Mouse (Mus musculus): ENCODE results near the gene Trappc3.

Gene Trappc3

DNA sequence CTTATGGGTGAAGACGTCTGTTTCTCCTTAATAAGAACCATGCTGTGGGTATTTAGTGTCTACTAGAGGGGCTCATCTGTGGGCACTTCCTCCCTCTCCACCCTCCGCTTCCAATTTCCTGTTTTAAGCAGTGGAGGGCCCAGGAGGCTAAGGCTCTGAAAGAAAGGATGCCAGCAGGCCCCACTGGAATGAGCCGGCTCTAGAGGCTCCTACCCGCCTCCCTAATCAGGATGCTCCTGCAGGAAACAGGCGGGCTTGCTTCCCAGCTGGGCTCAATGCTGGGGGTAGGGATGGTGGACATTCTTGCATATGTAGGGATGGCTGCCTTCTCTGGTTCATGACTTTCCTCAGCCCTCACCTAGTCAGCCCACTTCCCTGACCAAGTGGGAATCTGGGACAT lies 51.1 kb downstream of the Trappc3 start:
- no peak for DNase-seq (ENCODE audit: low read depth, low spot score)

DNA sequence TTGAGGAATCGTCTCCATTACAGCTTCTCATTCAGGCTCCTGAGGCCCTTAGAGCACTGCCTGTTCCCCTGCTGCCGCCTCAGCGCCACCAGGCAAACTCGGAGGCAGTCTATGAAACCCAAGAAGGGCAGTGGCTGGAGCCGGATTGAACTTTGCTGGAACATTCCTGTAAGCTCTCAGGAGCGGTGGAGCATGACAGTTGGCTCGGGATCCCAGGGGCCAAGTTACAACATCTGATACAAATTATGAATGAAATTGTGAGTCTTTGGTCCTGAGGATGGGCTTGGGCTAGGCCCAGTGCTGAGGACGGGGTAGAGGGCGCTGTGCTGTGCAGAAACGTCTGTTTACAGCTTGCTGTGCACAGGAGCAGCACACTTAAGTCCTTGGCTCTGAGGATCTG lies 52.3 kb downstream of the Trappc3 start:
- DNase-seq (ENCODE audit: low read depth, low spot score): no peak

DNA sequence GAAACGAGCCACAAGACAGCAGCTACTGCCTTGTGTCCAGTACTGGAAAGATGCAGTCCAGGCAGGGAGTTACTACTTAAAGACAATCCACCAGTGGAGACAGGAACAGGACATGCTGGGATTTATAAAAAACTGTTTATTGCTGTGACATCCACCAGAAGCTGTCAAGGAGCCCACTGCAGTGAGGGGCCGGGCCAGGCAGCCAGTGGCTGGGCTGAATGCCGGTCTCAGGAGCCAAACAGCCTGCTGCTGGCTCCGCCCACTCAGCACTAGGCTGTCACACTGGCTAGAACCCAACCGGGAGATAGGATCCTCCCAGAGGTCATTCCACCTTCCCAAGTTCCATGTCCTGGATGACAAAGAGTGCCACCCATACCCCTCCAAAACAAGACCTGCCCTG lies 53.8 kb downstream of the Trappc3 start:
- DNase-seq (ENCODE audit: low read depth, low spot score): peak; percentile 57

DNA sequence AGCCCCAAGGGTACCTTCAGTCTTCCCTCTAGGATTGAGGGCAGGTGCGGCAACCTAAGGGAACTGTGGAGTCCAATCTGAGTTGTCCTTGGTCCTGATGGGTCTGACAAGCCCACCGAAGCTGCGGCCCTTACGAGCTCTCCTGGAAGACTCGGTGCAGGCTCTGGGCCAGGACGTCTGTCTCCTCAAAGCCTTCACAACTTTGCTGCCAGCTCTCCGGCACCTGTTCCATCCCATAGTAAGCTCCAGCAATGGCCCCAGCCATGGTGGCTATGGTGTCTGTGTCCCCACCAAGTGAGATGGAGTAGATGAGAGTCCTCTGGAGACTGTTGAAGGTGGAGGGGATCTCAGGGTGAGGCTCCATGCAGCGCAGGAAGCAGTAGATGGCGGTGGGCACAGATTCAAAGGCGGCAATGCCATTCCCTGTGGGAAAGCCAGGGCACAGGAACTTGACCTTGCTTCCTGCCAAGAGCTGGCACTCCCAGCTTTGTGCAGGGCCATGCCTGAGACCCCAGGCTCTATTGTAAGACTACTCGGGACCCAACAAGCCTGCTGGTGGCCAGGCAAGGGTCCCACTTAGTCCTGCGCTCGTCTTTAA lies 54.4 kb downstream of the Trappc3 start:
- DNase-seq (ENCODE audit: low read depth, low spot score): peak; percentile 22

DNA sequence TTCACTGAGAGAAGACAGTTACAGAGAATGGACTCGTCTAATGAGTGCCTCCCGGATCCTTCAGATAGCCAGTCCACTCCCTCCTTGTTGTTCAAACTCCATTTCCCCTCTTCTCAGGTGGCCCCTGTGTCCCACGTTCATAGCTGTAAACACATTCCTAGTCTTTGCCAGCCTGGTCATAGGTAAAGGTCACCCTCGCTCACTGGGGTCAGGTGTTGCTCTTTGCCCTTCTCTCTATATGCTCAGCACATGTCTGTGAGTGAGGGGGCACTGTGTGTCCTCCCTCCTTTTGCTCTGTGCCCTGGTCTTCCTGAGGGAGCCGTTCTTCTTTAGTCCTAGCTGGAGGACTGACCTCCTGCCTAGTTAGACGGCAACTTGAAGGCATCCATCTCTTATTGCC lies 57.7 kb downstream of the Trappc3 start:
- no peak for DNase-seq (ENCODE audit: low read depth, low spot score)

DNA sequence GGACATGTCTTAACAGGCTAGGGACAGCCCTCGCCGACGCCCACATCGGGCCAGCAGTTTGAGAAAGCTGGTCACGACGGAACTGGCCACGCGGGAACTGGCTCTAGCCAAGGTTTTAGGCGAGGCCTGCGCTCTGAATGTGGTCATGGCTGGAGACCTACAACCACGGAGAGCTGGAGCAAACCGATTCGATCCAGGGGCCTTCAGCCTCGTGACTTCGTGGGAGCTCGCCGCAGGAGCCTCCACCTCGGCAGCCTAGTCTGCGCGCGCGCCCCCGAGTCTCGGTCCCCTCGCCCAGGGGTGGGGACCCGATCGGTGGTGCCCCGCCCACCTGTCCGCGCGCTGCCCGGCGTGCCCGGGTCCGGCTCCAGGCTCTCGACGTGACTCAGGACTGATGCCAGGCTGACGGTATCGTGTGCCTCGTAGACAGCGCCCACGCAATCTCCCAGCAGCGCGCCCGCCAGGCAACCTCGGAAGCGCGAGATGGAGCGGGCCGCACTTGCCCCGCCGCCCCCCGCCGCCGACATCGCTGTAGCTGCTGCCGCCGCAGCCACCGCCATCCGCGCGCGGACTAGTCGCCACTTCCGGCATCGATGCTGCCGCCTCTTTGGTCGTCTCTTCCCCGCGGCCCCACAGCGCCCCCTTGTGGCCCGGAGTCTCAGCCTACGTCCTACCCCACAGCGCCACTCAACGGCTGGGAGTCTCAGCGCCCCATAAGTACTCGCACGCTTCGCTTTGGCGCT lies 59.2 kb downstream of the Trappc3 start, which contains the start of gene Adprhl2:
Adprhl2 (minus strand) TSS at position 593 of the 743 bp plus-strand sequence.
- DNase-seq (ENCODE audit: low read depth, low spot score): peak; percentile 99

DNA sequence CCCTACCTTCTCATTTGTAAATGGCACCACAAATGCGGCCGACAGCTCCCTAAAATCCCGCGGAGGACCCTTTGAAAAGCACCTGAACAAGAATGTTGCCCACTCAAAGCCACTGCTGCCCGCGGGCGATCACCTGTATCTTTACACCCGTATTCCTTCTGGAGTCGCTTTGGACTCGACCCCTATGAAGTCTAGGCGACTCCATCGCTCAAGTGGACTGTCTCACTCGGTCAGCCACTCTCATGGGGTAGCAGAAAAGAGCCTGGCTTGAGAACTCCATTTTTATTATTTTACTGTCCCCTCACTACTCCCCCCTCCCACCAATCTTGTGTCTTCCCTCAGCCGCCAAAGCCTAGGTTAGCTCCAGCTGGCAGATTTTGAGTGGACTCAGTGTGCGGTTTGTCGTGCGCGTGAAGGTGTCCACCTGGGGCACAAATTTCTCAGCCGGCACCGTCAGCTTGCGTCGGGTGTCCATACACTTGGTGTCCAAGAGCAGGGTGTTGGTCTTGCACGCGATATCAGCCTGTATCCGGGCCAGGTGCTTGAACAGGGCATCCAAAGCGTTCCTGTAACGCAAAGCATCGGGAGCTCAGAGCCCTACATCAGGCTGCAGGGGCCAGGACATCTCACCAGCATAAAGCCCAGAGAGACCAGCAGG lies 59.9 kb downstream of the Trappc3 start:
- DNase-seq (ENCODE audit: low read depth, low spot score): no peak

DNA sequence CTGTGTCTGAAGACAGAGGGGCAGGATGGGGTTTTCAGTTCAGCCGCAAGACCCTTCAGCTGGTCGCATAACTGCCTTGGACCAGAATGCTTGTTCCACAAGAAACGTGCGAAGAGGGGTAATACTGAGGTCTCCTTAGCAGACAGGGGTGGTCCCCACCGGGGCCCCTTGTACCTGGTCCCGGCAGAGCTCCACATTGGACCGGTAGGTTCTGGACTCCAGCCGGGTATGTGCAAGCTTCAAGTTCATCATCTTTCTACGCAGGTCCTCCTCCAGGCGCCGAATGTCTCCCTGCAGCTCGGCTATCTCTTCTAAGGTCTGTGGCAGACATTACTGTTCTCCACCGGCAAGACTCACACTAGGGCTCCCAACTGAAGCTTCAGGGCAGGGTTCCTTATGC lies 60.5 kb downstream of the Trappc3 start:
- no peak for DNase-seq (ENCODE audit: low read depth, low spot score)

DNA sequence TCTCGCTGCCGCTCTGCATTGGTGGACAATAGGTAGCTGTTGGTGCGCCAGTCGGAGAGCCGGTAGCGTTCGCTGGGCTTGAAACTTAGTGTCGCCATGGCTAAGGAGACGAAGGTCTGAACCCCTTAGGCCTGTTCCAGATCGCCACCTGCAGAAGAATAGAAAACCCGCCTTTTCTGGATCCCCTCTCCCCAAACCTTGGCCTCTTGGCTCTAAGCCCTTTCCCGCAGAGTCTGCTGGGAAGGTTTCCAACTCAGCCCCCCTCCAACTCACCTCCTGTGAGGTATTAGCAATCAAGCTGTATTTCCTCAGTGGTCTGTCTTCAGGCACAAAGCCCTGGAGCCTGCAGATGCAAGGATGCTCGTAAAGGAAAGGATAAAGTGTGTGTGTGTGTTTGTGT lies 62.7 kb downstream of the Trappc3 start:
- no peak for DNase-seq (ENCODE audit: low read depth, low spot score)

DNA sequence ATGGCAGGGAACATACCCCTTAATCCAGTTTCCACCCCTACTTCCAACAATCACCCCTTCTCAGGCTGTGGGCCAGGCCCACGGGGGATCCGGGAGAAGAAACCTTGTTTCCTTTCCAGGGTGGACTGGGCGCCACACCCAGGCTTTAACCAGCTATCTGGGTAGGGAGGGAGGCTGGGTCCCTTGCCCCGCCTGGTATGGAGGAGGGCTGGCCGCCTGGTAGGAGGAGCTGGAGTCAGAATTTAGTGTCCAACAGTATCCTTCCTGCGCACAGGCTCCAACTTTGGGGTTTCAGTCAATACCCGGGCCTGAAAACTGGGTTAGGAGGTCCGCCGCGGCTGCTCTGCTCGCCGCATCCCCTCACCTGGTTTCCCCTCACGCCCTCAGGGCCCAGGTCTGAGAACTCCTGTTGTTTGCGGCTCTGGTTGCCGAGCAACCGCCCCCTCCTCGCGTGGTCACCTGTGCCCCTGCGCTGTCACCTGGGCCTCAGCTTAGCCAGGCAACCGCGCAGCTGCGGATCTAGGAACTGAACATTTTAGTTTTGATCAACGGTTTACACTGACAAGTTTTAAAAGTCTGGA lies 63.2 kb downstream of the Trappc3 start, which contains the start of gene Tekt2:
Tekt2 (minus strand) TSS at position 408 of the 581 bp plus-strand sequence.
- DNase-seq (ENCODE audit: low read depth, low spot score): peak; percentile 49

All from ZHBTc4 (cell line).